Mouse (Mus musculus) ES-Bruce4 (cell line): ENCODE results near the gene Prss27.

Experiments
- EP300 ChIP-seq: IDR thresholded peaks from 2 replicates; pipeline ENCODE4 v1.6.1; 2011; ENCODE audit warnings: low read depth, low read length; ENCODE audit not compliant: insufficient read depth
- POLR2A ChIP-seq: IDR thresholded peaks from one replicate; pipeline ENCODE4 v1.8.1; 2011; ENCODE audit warnings: low read length; ENCODE audit not compliant: insufficient read depth

GRCm38 (mm10) chr17:24084593-24084992 is 46.6 kb downstream of the Prss27 start:
- TF ChIP-seq EP300 = no peak
- TF ChIP-seq POLR2A = no peak
